Mouse (Mus musculus) limb, embryonic 11.5 days (tissue): Measurements from ENCODE around the gene Olfr739. TPM values are rescaled to one million over a fixed set of nuclear protein-coding genes. Genes with fewer than 3 reads are reported as not detected.

ENCODE experiments used
- ATAC-seq: fragments of 200-750 bp; cut with Nextera tagmentation; 2 replicates; pipeline ENCODE4 v1.8.0; 2017; ENCODE audit warnings: low read depth; ENCODE audit not compliant: insufficient number of reproducible peaks, low FRiP score, low TSS enrichment
- DNase-seq: peaks from one replicate; pipeline ENCODE4 v3.0.0-alpha.2; 2015; ENCODE audit warnings: low spot score
- H3K27ac ChIP-seq: fragments of 300-500 bp; sonication (generic); replicated peaks from 2 replicates; pipeline ENCODE4 v1.5.1; 2014; ENCODE audit warnings: low read depth, mild to moderate bottlenecking, low read length
- H3K27me3 ChIP-seq: fragments of 300-500 bp; sonication (generic); 2 replicates; pipeline ENCODE4 v1.6.1; 2014; ENCODE audit warnings: mild to moderate bottlenecking, low read length, mixed read lengths; ENCODE audit not compliant: control insufficient read depth, insufficient read depth
- H3K36me3 ChIP-seq: fragments of 300-500 bp; sonication (generic); 2 replicates; pipeline ENCODE4 v1.6.1; 2014; ENCODE audit warnings: mild to moderate bottlenecking, low read length, moderate library complexity, mixed read lengths; ENCODE audit not compliant: control insufficient read depth, insufficient read depth
- H3K4me1 ChIP-seq: fragments of 300-500 bp; sonication (generic); 2 replicates; pipeline ENCODE4 v1.6.1; 2014; ENCODE audit warnings: low read length, mixed read lengths; ENCODE audit not compliant: control insufficient read depth, insufficient read depth
- H3K4me2 ChIP-seq: fragments of 300-500 bp; sonication (generic); 2 replicates; pipeline ENCODE4 v1.6.1; 2014; ENCODE audit warnings: low read depth, mild to moderate bottlenecking, moderate library complexity; ENCODE audit not compliant: severe bottlenecking
- H3K4me3 ChIP-seq: fragments of 300-500 bp; sonication (generic); 2 replicates; pipeline ENCODE4 v1.5.1; 2014; ENCODE audit warnings: low read depth, low read length
- H3K9ac ChIP-seq: fragments of 300-500 bp; sonication (generic); 2 replicates; pipeline ENCODE4 v1.6.1; 2014; ENCODE audit warnings: mild to moderate bottlenecking, low read length
- H3K9me3 ChIP-seq: fragments of 300-500 bp; sonication (generic); 2 replicates; pipeline ENCODE4 v1.6.1; 2016; ENCODE audit warnings: low read length; ENCODE audit not compliant: control insufficient read depth
- WGBS: fragments of 180-500 bp; shearing (Covaris S2); extraction: QIAGEN DNeasy Blood & Tissue Kit; methylation state at CpG from one replicate; pipeline ENCODE4 v1.1.7; 2014; 5-methylcytosine and 5-hydroxymethylcytosine counted together
- polyA plus RNA-seq: library from polyadenylated mRNA; unstranded; fragments of >200 nt; fragmentation: Nextera tagmentation; extraction: Ambion mirVana; gene quantifications from 2 replicates; pipeline ENCODE4 v1.2.1, GENCODE M21; 2014

Olfr739 gene
- not detected in 2 replicates for polyA plus RNA-seq

GRCm38 (mm10) chr14:50418326-50418725, at the start of gene Olfr739:
TSS of gene Olfr739 (plus strand) at chr14:50418626.
- ATAC-seq = no peak
- 82% methylated on average over 2 of the region's 2 CpGs for WGBS

DNA sequence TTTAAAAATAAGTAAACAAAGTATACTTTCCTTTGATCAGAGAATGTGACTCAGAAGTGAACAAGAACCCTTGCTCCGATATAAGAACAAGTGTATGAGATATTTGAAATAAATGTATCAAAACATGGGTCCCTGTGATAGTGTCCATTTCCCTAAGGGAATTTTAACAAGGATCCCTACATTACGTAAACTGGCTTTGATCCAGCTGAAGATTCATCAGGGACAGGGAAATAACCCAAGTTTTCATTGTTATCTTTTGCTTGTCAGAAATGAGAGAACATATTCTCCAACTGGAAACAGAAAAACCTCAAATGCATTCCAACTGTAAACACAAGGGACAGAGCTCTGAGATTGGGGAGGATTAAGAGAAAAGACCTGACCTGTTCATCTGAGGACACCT, 37.6 kb upstream of the Olfr739 start, which contains the start of gene Olfr736:
Gene Olfr736 (plus strand): TSS at position 301 of the 400 bp plus-strand sequence.
- WGBS = 95% methylated on average over 2 of the region's 2 CpGs

More at GRCm38 (mm10) chr14:50418326-50418725, at the start of gene Olfr739:
- Histone ChIP-seq H3K4me2 (no peak within 1 kb of the TSS), H3K27me3 (no peaks in the 10 kb centered on the region), H3K27ac (no peak within 1 kb of the TSS), H3K4me1 (no peaks in the 10 kb centered on the region), H3K9ac (no peak within 1 kb of the TSS), H3K36me3 (no peaks in the 10 kb centered on the region), H3K4me3 (no peak within 1 kb of the TSS), H3K9me3 (no peaks in the 10 kb centered on the region)
- no peak for DNase-seq

DNA sequence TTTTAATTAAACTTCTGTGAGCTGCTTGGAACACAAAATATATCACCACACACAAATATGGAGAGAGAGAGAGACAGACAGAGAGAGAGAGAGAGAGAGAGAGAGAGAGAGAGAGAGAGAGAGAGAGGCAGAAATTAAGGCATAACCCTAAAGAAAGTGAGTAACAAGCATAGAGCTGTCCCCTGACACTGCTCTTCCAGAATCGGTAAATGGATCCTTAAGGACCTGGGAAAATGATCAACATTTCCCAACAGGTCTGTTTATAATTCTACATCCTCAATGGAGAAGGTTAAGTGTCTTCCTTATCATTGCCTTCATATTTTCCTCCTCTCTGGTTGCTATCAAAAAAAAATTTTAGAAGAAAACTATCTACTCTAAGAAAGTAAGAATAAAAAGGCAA, 11.2 kb upstream of the Olfr739 start, which contains the start of gene Olfr738:
Gene Olfr738 (plus strand): TSS at position 301 of the 400 bp plus-strand sequence.
- Histone ChIP-seq H3K4me3 (no peak within 1 kb of the TSS), H3K9me3 (no peaks in the 10 kb centered on the region), H3K4me1 (no peaks in the 10 kb centered on the region), H3K9ac (no peak within 1 kb of the TSS), H3K4me2 (no peak within 1 kb of the TSS), H3K27me3 (no peaks in the 10 kb centered on the region), H3K27ac (no peak within 1 kb of the TSS), H3K36me3 (no peaks in the 10 kb centered on the region)
- no peak for DNase-seq
- WGBS = 71% methylated on average over 1 of the region's 1 CpGs
- no peak for ATAC-seq

More for the DNA sequence above, 37.6 kb upstream of the Olfr739 start, which contains the start of gene Olfr736:
- Histone ChIP-seq H3K4me1 (no peaks in the 10 kb centered on the region), H3K4me3 (no peak within 1 kb of the TSS), H3K9me3 (no peaks in the 10 kb centered on the region), H3K27ac (no peak within 1 kb of the TSS), H3K9ac (no peak within 1 kb of the TSS), H3K4me2 (no peak within 1 kb of the TSS), H3K36me3 (no peaks in the 10 kb centered on the region), H3K27me3 (no peaks in the 10 kb centered on the region)
- DNase-seq = no peak
- no peak for ATAC-seq

DNA sequence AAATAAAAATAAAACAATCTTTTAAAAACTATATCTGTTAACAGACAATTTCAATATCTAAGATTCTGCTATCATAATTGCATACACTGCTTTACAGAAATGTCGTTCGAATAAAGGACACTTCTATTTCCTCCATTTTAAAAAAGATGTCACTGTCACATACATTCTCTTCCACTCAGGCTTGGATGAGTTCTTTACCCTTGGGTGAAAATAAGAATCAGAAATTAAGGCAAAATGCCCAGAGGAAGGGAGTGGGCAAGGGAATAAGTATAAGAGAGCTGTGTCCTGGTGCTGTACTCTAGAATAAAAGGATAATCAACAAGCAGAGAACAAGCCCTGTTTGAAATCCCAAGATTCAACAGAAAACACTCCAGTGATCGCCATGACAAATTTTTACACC, 26.8 kb downstream of the Olfr739 start, which contains the start of gene Olfr740:
Gene Olfr740 (plus strand): TSS at position 301 of the 400 bp plus-strand sequence.
- Histone ChIP-seq H3K9me3 (no peaks in the 10 kb centered on the region), H3K36me3 (no peaks in the 10 kb centered on the region), H3K4me1 (no peaks in the 10 kb centered on the region), H3K27ac (no peak within 1 kb of the TSS), H3K27me3 (no peaks in the 10 kb centered on the region), H3K4me2 (no peak within 1 kb of the TSS), H3K4me3 (no peak within 1 kb of the TSS), H3K9ac (no peak within 1 kb of the TSS)
- 83% methylated on average over 3 of the region's 3 CpGs for WGBS
- DNase-seq (no peak), ATAC-seq (no peak)

- no peaks in the 10 kb centered on the region for H3K4me1 ChIP-seq
- H3K27ac ChIP-seq = no peak within 1 kb of the TSS
- ATAC-seq (no peak), DNase-seq (no peak)
- WGBS = 72% methylated on average over 2 of the region's 2 CpGs
- H3K36me3 ChIP-seq = no peaks in the 10 kb centered on the region
- H3K4me2 ChIP-seq = no peak within 1 kb of the TSS
- no peak within 1 kb of the TSS for H3K9ac ChIP-seq
- no peaks in the 10 kb centered on the region for H3K27me3 ChIP-seq
- H3K9me3 ChIP-seq = no peaks in the 10 kb centered on the region
- no peak within 1 kb of the TSS for H3K4me3 ChIP-seq
Measured at GRCm38 (mm10) chr14:50472438-50472837, 54.0 kb downstream of the Olfr739 start, which contains the start of gene Olfr741. TSS of gene Olfr741 (plus strand) at chr14:50472738.

Other genes with a start within 250 kb of the Olfr739 start
- gene Olfr730, start 230.4 kb upstream of the Olfr739 start, polyA plus RNA-seq = not detected in 2 replicates
- gene Olfr731, start 176.8 kb upstream of the Olfr739 start, polyA plus RNA-seq = not detected in 2 replicates
- not detected in 2 replicates for gene Olfr732, start 134.4 kb upstream of the Olfr739 start, polyA plus RNA-seq
- gene Olfr733, start 117.1 kb upstream of the Olfr739 start, polyA plus RNA-seq = not detected in 2 replicates
- gene Olfr734, start 91.9 kb upstream of the Olfr739 start, polyA plus RNA-seq = not detected in 2 replicates
- not detected in 2 replicates for gene Olfr735, start 69.8 kb upstream of the Olfr739 start, polyA plus RNA-seq
- not detected in 2 replicates for gene Tlr11, start 60.7 kb upstream of the Olfr739 start, polyA plus RNA-seq
- gene Olfr736, start 37.5 kb upstream of the Olfr739 start, polyA plus RNA-seq = not detected in 2 replicates
- gene Olfr738, start 11.1 kb upstream of the Olfr739 start, polyA plus RNA-seq = not detected in 2 replicates
- gene Olfr740, start 26.9 kb downstream of the Olfr739 start, polyA plus RNA-seq = not detected in 2 replicates
- not detected in 2 replicates for gene Olfr741, start 54.1 kb downstream of the Olfr739 start, polyA plus RNA-seq
- not detected in 2 replicates for gene Olfr742, start 85.0 kb downstream of the Olfr739 start, polyA plus RNA-seq
- not detected in 2 replicates for gene Olfr743, start 103.2 kb downstream of the Olfr739 start, polyA plus RNA-seq
- gene Olfr744, start 196.3 kb downstream of the Olfr739 start, polyA plus RNA-seq = not detected in 2 replicates
- not detected in 2 replicates for gene Olfr745, start 220.8 kb downstream of the Olfr739 start, polyA plus RNA-seq
- not detected in 2 replicates for gene Olfr746, start 228.5 kb downstream of the Olfr739 start, polyA plus RNA-seq